Mouse (Mus musculus) cerebellum, postnatal 10 days (tissue): Measurements from ENCODE around the gene 4930558C23Rik.
"Not testable (repeated sequence)": the region's sequence is repeated elsewhere in the genome, so short reads cannot be mapped to it uniquely, and the experiment has no call there.

Source experiments
- DNase-seq, 2 experiments: peaks; one replicate each; pipeline ENCODE4 v3.0.0; 2021; ENCODE audit warnings: mixed read lengths in 2 of 2

The 4930558C23Rik gene

DNA sequence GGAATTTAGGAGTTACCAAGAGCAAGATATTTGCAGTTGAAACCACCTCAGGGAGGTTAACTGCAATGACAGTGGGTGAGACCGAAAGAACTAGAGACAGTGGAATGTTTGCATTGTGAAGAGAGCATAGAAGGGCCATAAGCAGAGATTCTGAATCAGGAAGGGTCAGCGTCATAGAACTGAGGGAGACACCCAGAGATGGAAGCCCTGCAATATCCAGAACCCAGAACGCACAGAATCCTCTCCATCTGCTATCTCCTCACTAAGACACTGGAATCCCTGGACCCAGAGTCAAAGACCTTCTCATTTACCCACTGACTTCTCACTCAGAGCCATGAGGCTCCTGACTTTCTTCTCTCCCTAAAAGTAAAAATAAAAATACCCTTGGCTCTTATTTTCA is at the start of gene 4930558C23Rik:
TSS of gene 4930558C23Rik (minus strand) at position 101 of the 400 bp plus-strand sequence.
- DNase-seq: no peak

DNA sequence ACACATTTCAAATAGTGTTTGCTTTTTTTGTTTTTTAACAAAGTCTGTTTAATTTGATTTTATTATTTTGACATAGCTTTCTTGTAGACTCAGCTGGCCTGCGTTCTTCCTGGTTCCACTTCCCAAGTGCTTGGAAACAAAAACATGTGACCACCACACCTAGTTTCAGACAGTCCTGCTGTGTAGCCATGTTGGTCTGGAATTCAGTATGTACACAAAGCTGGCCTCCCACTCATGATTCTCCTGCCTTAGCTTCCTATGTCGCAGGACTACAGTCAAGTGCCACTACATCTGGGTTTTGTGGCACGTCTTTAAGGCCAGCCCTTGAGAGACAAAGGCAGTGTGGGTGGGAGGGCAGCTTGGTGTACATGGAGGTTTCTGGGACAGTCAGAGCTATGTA is 48.3 kb upstream of the 4930558C23Rik start:
- DNase-seq: no peak

GRCm38 (mm10) chr3:95450408-95450807 is 47.8 kb upstream of the 4930558C23Rik start:
- peak; percentile 65 to 74 for DNase-seq

DNA sequence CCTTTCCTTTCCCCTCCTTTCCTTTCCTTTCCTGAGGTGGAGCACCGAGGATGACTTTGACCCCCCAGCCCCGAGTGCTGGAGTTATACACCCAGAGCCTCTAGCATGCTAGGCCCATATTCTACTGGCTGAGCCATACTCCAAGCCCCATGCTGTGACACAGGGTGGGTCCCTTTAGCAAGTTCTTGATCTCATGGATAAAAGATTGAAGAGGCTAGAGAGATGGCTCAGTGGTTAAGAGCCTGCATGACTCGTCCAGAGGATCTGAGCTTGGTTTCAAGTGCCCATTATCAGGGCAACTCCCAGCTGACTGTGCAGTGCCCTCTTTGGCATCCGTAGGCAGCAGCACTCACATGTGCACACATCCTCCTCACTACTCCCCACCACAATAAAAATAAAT is 42.7 kb upstream of the 4930558C23Rik start:
- DNase-seq: no peak

DNA sequence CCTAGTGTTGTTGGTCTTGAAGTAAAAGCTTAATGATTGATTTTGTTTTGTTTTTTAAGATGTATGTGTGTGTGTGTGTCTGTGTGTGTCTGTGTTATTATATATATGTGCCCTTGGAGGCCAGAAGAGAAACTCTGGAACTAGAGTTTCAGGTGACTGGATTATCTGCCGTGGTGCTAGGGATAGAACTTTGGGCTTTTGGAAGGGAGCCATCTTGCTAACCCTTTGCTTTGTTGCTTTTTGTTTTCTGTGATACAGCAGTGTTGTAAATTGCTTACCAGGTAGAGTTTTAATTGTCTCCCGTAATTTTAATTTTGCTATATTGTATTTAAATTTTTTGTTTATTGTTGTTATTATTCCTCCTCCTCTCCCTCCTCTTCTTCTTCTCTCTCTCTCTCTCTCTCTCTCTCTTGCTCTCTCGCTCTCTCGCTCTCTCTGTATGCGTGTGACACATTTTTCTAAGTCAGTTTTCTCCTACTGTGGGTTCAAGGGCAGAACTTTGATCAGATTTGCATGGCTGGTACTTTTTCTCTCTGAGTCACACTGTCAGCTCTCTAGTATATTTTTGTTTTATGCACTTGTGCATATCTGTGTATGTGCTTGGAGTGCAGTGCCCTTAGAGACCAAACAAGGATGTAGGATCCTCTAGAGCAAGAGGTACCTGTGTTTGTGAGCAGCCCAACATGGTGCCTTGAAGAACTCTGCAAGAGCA is 39.9 kb upstream of the 4930558C23Rik start:
- no peak for DNase-seq

DNA sequence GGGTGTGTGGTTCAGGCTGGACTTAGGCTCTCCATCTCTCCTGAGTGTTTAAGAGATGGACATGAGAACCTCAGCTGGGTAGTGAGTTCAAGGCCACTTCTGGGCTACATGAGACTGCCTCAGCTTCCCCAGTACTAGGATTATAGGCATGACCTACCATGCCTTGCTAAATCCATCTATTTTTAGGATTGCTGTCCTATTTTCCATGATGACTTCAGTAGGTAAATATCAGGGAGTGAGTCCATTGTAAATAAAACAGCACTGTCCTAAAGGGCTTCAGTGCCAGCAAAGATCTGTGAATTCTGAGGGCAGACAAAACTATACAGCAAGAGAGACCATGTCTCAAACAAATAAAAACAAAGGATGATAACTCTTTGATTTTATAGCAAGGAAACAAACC is 37.0 kb upstream of the 4930558C23Rik start:
- DNase-seq: no peak

DNA sequence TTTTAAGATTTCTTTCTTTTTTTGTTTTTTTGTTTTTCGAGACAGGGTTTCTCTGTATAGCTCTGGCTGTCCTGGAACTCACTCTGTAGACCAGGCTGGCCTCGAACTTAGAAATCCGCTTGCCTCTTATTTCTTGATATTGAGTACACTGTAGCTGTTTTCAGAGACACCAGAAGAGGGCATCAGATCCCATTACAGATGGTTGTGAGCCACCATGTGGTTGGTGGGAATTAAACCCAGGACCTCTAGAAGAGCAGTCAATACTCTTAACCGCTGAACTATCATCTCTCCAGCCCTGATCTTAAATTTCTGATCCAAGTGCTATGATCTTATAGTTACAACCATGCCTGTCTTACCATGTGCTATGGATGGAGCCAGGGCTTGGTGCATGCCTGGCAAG is 36.0 kb upstream of the 4930558C23Rik start:
- not testable (repeated sequence) for DNase-seq

DNA sequence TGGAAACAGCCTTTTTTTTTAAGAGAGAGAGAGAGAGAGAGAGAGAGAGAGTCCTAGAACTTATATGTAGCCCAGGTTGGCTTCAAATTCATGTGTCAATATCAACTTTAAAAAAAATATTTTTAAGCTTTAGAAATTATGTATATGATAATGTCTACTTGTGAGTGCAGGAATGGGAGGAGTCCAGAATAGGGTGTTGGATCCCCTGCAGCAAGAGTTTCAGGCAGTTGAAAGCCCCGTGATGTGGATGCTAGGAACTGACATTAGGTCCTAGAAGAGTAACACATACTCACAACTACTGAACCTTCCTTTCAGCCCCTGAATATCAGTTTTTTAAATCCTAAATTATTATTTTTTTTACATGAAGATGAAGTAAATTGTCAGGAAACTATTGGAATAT is 32.9 kb upstream of the 4930558C23Rik start:
- DNase-seq: no peak

GRCm38 (mm10) chr3:95434983-95435370 is 32.3 kb upstream of the 4930558C23Rik start:
- no peak for DNase-seq

DNA sequence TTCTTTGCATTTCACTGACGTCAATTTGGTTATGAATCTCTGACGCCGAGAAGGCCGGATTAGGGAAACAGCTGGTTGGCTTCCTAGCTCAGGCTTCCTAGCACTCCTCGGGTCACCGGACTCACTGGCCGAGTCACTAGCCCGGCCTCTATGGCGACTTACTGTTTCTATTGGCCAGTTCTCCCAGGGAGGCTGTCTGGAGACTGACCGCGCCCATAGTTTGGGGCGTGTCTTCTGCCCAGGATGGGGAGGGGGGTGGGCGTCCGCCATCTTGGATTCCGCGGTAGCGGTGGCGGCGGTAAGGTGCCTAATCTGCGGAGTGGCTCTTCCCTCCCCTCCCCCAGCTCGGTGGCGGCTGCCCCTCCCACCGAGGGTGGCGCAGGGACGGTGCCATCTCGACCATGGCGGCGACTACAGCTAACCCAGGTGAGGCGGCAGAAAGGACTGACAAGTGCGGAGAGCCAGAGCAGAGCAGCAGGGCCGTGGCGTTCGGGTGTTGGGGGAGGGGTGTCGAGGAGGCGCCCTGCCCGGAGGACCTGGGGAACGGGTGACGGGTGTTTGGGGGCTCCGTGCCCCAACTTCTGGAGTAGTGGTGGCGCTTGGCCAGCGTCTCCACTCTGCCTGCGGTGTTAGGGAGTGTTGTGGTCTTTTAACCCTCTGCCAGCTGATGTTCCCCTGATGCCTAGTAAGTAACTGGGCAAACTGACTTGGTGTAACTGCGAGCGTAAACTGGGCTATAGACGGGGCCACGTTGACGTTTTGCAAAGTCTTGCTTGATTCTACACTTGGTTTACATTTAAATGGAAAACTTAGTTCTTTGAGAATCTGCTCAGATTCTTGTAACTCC is 31.7 kb upstream of the 4930558C23Rik start, which contains the start of gene Arnt:
TSS of gene Arnt (plus strand) at position 253 of the 847 bp plus-strand sequence.
- peak; percentile 93 to 95 for DNase-seq

DNA sequence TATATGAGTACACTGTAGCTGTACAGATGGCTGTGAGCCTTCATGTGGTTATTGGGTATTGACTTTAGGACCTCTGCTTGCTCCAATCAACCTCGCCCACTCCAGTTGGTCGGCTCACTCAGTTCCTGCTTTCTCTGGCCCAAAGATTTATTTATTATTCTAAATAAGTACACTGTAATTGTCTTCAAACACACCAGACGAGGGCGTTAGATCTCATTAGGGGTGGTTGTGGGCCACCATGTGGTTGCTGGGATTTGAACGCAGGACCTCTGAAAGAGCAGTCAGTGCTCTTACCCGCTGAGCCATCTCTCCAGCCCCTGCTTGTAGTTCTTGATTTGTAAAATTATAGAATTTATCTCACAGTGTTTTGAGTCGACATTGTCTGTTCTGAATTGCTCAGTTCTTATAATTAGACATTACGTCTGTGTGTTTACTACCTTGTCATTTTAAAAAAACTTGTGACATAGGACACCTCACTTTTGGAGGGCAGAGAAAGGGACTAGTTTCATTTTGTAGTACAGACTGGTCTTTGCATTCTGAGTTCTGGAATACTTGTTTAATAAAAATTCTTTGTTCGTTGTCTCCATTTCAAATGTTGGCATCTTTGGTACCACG is 30.8 kb upstream of the 4930558C23Rik start:
- no peak for DNase-seq

- DNase-seq: not testable (repeated sequence)
These were observed 25.8 kb upstream of the 4930558C23Rik start for GRCm38 (mm10) chr3:95428423-95428822.

GRCm38 (mm10) chr3:95427891-95428238 is 25.2 kb upstream of the 4930558C23Rik start:
- peak; percentile 41 to 46 for DNase-seq

GRCm38 (mm10) chr3:95427117-95427890 is 24.7 kb upstream of the 4930558C23Rik start:
- DNase-seq: not testable (repeated sequence)

- DNase-seq: not testable (repeated sequence)
These were observed 23.8 kb upstream of the 4930558C23Rik start for GRCm38 (mm10) chr3:95426476-95426875.

- DNase-seq: no peak
These were observed 15.2 kb upstream of the 4930558C23Rik start for GRCm38 (mm10) chr3:95417866-95418265.

DNA sequence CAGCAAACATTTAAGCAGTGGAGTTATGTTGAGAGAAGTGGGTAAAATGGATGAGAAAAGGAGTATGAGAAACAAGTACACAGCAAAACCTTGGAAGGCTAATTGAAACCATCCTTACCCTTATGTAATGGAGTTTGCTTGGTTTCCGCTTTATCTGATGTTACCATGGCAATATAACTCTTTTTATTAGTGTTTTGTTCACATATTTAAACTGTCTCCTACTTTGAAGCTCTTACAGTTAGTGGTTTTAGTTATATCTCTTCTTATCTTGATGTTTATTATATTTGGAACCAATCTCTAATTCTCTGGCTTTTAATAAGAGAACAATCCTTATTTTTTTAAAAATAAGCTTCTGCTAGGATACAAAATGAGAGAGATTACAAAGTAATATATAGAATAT is 9.6 kb upstream of the 4930558C23Rik start:
- no peak for DNase-seq

- DNase-seq: no peak
These were observed 6.2 kb upstream of the 4930558C23Rik start for GRCm38 (mm10) chr3:95408852-95409251.

DNA sequence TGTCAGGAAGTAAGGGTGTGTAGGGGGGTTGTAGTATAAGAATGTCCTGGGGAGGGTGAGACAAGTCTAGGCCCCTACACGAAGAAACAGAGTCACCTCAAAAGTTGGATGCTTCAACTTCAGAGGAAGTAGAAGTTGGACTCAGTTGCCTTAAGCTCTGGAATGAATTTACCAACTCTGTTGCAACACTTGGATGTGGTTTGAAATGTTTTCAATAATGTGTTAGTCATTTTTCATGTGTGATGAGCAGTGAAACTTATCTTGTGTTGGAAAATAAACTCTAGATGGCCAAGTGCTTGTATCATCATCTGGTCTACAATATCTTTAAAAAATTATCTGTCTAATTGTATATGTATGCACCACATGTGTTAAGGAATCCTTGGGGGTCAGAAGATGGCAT is 5.1 kb upstream of the 4930558C23Rik start:
- no peak for DNase-seq

GRCm38 (mm10) chr3:95394385-95394784 is 8.3 kb downstream of the 4930558C23Rik start:
- peak in 1 of 2 experiments; percentile 11 for DNase-seq

DNA sequence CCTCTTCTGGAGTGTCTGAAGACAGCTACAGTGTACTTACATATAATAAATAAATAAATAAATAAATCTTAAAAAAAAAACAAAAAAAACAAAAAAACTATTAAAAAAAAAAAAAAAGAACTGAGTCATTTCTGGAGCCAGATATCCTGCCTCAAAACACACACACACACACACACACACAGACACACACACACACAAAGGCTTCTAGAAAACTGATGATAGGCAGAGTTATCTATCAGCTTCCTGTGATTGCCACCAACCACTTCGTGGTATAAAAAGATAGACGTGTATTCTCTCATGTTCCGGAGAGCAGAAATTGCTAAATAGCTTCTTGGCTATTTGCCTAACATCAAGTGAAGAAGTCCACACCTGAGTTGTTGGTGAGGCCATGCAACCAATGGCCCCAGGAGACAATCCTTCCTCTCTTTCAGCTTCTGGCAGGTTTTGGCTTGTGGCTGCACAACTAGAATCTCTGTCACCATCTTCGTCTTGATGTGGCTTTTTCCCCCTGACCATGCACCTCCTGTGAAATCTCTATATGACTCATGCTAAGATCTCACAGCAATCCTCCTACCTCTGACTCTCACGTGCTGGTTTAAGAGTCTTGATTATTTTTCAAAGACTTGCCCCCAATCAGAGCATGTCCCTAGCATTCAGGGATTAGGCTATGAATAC is 17.1 kb downstream of the 4930558C23Rik start:
- no peak for DNase-seq

- DNase-seq: no peak
These were observed 29.4 kb downstream of the 4930558C23Rik start for GRCm38 (mm10) chr3:95373208-95373607.
